Mouse (Mus musculus) hindlimb bud, embryonic 11.5 days (tissue): ENCODE measurements at regions not wholly inside any gene's neighbourhood (a gene's known extent, or its start where the extent isn't known, plus 50 kb on each side); places are given as distances from the start of the nearest gene placed in this dataset.

Source experiments
- DNase-seq: peaks from one replicate; pipeline ENCODE4 v3.0.0-alpha.2; 2012; ENCODE audit warnings: low read depth, low spot score; ENCODE audit errors: extremely low spot score

DNA sequence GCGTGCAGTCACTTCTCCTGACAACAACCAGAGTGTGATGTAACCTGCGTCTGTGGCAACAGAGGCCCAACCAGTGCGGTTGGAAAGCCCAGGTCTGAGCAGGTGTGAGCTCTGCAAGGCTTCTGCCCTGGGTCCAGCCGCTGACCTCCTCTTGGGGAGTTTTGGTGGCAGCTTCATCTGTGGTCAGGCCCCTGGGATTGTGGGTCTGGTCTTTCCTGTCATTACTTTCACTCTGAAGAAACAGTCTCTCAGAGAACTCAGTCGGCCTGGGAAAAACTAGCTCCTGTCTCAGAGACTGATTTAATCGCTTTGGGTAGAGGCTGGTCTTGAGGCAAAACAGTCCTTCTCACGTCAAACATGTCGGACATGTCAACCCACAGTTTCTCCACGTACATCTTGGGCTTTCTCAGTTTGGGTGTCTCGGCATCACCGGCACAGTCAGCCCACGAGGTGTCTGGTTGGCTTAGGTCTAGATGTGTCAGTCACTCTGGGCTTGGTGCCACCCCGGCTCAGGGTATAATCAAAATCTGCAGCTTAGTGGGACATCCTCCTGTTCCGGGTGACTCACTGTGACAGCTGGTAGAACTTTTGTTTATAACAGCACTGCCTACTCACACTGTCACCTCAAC, 195.0 kb upstream of the Cxcr4 start:
- DNase-seq: no peak

DNA sequence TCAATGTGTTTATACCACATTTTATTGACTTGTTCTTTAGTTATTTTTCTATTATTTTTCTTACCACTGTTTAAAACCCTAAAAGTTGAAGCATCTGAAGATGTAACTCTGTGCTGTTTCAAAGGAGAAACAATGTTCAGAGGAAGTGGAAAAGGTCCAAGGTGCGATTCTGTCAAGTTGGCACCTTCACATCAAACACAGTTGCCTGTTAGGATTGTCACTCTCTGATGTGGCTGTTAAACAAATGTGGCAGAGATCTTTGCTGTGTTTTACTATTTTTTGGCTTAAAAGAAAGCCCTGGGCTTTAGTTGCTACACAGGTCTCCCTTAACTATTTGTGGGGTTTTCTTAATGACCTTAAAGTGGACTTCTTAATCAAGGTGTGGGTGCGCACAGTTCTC, 190.2 kb upstream of the Cxcr4 start:
- no peak for DNase-seq

DNA sequence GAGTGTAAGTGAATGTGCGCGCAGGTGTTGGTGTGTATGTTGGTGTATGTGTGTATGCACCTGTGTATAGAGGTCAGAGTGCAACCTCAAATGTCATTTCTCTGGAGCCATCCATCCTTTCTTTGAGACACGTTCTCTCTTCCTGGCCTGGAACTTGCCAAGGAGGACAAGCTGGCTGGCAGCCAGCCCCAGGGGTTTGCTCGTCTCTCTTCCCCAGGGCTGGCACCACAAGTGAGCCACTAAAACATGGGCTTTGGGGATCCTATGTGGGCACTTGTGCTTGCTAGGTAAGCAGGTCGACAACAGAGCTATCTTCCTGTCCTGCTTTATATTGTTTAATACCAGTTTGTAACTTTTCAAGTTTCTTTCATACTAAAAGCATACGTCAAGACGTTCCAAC, 189.8 kb upstream of the Cxcr4 start:
- no peak for DNase-seq

DNA sequence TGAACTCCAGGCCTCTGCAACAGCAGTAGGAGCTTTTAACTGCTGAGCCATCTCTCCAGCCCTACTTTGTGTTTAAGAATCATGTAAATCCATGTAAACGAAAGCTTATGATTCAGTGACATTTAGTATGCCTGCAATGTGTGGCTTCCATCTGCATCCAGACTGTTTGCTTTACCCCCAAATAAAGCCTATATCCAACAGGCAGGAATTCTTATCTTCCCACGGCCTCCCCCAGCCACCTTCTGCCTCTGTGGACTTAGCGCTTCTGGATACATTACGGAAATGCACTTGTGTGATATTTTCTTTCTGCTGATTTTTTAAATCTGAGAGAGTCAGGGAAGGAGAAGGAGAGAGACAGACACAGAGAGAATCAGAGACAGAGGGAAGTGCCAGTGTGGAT, 189.2 kb upstream of the Cxcr4 start:
- DNase-seq: no peak

DNA sequence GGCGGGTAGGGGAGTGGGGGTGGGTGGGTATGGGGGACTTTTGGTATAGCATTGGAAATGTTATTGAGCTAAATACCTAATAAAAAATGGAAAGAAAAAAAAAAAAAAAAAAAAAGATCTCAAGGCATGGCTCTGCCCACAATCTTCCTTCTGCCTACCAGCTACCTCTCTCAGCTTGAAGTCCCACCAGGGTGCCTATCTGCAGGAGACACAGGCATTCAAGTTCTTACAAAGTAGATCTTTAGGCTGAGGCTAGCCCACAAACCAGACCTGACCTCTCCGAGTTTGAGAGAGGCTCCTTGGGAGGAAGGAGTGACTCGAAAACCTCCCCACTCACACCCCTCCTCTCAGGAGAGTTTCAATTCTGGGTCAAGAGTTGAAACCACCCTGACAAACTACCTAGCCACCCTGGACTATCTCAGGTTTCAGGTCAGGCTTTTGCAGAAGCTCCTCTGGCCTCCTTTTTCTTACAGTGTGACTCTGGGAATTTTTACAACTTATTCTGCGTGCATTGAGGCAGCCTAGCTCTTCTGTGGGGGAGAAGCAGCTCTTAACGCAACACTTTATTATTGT, 187.6 kb upstream of the Cxcr4 start:
- DNase-seq: no peak

DNA sequence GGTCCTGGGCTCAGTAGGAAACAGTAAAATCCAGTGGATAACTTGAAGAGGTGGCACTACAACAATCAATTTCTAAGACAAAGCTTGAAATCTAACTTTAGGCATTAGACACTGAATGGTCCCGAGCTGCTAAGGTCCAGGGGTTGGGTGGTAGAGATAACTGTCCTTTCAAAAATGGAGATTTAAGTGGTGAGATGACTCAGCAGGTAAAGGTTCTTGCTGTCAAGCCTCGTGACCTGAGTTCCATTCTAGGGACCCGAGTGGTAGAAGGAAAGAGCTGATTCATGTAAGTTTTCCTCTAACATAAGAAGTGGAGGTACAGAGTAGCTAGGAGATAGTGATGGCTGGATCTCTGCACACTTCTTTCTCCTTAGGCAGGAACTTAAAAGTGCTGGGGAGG, 180.3 kb upstream of the Cxcr4 start:
- DNase-seq: no peak

DNA sequence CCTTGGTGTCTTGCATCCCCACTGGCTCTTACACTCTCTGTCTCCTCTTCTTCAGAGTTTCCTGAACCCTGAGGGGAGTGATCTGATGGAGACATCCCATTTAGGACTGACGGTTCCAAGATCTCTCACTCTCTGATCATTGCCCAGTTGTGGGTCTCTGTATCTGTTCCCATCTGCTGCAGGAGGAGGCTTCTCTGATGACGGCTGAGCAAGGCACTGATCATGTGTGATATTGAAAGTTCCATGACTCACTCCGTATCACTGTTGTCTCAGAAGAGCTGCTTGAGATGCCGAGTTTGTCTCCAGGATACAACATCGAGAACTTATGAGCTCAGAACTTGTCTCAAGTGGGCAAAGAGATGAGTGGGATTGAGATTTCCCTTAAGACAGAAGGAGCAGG, 178.7 kb upstream of the Cxcr4 start:
- DNase-seq: no peak

DNA sequence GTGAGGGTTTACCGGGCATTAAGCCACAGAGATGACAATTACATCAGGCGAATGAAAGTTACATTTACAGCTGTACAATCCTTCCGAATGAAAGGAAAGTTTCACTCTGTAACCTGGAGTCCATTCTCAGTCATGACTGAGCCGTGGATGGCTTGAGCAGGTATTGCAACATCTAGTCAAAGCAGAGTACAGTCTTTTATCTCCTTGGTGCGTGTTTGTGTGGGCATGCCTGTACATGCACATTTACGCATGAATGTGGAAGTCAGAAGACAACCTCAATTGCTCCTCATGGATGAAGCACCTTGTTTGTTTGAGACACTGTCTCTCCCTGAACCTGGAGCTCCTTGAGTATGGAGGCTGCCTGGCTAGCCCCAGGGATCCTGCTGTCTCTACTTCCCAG, 175.9 kb upstream of the Cxcr4 start:
- no peak for DNase-seq

DNA sequence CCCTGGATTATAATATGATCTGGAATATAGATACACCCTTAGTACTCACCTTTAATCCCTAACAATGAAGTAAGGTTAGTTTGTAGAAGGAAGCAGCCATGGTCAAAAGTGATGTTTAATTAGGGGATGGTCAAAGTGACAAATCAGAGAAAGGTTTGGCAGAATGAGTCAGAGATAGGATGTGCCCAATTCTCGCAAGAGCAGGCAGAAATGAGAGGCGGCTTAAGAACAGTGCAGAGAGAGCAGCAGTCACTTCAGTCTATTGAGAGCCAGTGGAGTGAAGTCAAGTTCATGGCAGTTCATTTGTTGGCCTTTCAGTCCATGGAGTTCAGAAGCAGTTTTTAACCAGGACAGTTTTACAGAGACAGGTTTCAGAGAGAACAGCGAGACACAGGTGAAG, 175.3 kb upstream of the Cxcr4 start:
- no peak for DNase-seq

DNA sequence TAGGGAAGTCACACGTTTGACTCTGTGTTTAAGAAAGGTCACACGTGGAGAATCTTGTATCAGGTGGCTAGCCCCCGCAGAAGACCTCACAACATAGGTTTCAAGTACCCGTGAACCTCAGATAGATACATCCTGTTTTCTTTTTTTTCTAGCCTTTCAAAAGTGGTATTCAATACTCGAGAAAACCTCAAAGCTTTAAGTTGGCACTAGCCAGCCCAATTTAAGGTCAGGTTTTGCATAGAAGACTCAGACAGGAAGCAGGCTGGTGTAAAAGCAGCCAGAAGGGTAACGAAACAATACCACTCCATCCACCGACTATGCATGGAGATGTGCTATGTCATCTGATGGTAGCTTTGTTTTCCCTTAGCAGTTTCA, 174.8 kb upstream of the Cxcr4 start:
- DNase-seq: no peak

DNA sequence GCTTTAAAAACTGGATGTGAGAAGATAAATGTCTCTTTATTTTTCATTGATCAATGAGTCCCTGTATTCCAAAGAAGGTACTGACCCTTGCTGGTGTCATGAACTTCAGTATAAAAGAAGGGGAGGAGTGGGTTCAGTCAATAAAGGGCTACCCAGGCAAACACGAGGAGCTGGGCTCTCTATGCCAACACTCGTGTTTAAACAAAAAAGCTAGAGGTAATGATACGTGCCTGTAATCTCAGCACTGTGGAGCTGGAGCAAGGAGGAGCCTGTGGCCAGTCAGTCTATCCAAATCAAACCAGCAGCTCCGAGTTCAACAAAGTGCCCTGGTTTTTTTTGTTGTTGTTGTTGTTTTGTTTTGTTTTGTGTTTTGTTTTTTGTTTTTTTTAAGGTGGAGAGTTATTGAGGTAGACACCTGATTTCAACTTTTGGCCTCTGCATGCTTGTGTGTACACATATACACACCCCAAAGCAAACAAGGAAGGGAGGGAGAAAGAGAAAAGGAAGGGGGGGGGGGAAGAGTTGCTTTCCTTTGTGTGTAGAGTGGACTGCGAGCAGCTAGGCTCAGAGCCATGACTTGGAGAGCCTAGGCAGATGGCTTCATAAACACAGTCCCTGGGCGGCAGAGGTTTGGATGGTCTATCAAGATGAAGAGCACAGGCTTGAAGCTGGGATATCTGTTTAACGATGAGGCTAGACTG, 174.2 kb upstream of the Cxcr4 start:
- no peak for DNase-seq

DNA sequence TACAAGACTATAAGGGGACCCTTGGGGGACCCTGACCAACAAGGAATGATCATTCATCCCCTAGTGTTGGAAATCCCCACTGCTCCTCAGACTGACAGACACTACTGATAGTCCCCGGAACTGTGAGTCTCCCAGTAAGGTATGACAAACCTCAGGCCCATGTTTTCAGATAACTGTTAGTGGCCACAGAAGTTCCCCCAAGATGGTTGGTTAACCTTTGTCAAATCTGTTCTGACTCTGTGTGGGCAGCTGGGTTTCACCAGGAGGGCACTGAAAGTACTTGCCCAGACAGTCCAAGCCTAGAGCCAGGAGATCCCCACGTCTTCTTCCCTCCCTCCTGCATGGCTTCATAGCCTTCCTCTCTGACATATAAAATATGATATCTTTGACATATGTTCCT, 173.5 kb upstream of the Cxcr4 start:
- no peak for DNase-seq

DNA sequence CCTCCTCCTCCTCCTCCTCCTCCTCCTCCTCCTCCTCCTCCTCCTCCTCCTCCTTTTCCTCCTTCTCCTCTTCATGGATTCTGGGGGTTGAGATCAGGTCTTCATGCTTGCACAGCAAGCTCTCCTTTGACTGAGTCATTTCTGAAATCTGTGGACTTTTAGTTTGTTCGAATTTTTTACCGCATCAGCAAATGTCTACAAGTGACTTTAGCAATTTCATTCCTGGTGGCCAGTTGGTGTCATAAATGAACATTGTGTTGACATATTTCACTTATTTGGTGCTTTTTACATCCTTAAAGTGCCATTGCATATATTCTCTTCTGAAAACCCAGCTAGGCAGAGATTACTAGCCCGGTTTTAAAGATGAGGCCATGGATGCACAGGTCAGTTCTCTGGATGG, 173.0 kb upstream of the Cxcr4 start:
- no peak for DNase-seq

DNA sequence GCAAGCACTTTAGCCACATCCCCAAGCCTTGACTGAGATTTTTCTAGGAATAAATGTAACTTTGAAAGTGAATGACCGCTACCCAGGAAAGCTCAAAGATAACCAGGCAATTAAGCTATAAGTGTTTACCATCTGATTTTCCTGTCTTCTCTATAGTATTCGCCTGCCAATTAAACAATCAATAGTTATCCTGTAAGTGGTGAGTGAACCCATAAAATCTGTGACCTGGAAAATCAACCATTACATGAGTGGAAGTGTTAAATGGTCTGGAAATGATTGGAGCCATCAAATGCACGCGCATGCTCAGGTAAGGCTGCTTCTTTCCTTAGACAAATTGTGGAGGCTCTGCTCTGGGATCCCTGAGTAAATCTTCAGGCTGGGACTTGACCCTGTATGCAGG, 170.8 kb upstream of the Cxcr4 start:
- DNase-seq: no peak

DNA sequence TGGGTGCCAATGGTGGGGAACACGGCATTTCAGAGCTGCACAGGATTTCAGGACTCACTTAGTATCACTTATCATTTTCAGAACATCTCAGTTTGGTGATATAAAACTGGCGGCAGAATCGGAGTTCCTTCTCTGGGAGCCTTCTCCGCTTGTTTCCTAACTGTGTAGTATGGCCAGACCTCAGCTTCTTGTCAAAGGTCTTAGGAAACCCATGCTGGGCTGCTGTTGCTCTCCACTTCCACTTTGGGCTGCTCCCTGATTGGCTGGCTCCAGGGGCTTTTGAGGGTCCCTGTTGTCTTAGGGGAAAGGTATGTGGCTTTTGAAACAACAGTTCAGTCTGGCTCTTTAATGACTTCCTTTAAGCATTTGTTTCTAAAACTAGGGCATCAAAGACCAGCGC, 170.0 kb upstream of the Cxcr4 start:
- DNase-seq: no peak

DNA sequence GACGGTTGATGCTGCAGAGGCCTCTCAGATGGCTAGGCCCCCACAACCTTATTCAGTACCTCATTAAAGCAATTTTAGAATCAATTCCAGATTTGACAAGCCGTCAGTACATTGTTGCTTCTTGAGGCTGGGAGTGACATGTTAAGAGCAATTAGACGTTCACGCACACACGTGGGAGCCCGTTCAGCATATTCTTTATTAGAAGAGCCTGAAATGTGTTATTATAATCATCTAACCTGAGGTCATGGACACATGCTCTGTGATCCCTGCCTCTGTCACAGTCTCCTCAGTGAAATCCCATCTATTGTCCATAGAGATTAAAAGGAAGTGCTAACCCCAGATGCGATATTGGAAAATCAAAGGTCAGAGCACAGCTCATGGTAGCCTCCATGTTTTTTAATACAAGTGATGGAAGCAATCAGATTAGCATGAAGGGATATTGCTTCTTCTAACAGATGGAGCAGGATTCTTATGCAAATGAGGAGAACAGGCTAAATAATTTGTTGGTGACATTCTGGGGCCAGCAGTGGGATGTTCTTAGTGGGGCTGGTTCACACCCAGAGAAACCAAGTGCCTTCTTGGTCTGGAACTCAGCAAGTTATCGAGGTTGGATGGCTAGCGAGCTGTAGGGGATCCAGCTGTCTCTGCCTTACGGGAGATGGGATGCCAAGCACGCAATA, 166.8 kb upstream of the Cxcr4 start:
- DNase-seq: no peak

DNA sequence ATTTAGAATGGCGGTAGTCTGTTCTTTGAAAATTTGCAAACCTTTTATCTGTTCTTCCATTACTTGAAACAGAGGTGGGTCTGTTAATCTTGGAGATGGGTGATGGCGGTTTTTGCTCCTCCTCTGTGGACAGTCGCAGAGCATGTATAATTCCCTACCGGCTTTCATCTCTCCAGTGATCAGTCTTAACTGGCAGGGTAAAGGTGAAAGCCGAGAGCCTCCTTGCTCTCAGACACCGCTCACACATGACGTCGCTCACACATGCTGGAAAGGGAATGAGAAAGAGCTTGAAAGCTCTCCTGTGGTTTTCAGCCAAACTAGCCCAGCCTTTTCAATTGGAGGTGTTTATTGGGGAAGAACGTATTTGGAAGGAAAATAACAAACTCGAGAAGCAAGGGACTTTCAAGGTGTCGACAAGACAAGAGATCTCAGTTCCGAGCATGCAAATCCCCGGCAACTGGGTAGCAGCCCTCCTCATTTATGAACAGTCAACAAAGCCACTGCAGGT, 166.3 kb upstream of the Cxcr4 start:
- DNase-seq: no peak

DNA sequence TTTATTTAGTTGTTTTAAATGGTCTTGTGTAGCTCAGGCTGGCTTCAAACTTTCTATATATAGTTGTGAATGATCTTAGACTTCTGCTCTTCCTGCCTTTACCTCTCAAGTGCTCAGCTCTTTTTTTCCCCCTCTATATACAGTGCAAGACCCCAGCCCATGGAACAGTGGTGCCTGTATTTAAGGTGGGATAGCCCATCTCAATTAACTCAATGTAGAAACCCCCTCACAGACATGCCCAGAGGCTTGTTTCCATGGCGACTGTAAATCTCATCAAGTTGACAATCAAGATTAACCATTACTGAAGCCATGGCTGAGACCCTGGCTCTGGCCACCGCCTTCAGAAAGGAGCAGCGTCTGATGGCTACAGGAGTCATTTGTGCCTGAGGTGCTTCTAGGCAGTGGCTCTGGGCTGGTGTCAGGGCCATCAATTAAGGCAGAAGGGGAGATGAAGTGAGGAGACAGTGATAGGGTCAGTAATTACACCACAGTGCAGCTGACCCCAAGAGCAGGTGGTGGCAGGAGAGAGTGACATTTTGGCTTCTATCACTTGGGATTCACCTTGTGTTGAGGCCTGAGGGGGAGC, 161.4 kb upstream of the Cxcr4 start:
- DNase-seq: no peak

DNA sequence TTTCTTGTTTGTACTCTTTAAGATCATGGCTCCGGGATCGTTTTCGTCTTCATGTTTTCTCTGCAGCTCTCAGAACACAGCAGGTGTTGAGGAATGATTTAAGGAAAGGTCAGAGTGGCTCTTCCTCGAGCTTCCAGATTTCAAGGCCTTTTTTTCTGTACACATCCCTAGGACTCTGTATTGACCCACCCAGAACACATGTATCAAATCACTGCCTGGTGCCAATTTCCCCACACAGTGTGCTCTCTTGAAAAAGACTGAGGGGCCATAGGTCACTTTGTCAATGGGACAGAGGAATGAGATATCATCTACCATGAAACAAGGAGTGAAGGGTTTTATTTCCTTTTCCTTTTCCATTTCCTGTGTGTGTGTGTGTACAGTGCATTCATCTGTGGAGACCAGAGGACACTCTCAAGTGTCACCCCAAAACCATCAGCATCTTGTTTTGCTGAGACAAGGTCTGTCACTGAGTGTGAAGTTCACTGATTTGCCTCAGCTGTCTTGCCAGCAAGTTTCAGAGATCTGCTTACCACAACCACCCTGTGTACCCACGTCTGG, 157.4 kb upstream of the Cxcr4 start:
- DNase-seq: no peak

DNA sequence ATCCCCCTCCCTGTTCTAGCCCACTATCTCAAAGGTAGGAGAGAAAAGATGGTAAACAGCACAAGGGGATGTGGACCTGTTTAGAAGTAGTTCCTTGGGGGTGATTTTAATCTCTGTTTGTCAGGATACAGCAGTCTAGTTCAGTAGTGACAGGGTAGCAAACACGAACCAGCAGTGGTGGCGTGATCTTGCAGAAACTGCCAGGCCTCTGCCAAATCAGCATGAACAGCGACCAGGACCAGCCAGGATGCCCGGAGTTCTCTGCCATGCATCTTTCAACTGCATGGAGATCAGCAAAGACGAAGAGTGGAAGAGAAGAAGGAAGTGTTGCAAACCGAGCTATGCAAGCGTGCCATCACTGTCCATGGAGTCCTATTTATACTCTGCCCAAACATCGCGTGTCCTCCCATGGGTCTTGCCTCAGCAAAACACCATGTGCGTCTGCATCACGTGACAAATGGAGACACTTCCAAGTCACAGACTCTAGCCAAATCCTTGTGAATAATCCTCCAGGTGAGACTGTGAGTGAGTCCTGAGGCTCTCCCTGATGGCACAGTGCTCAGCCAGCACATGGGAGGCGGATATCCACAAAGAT, 155.2 kb upstream of the Cxcr4 start:
- DNase-seq: no peak

DNA sequence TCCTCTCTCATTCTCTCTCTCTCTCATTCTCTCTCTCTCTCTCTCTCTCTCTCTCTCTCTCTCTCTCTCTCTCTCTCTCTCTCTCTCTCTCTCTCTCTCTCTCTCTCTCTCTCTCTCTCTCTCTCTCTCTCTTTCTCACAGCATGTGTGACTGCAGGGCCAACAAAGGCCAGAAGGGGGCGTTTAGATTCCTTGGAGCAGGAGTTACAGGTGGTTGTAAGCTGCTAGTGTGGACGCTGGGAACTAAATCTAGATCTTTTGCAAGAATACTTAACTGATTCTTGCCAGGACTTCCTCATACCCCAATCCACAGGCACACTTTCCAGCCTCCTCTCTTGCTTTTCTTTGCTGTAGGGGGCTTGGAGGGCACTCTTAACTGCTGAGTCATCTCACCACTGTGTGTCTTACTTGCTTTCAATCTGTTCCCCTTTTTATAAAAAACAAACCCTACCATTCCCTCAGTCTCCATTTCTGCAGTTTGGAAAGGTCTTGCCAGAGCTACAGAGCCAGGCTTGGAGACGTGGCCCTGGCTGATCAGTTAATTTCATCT, 154.4 kb upstream of the Cxcr4 start:
- DNase-seq: no peak
